Mouse (Mus musculus) ES-E14 (cell line): ENCODE data around the gene T2. TPM values are rescaled to one million over a fixed set of nuclear protein-coding genes. Genes with fewer than 3 reads are reported as not detected.
A peak's percentile ranks its signal among the peaks of the same experiment; 100 is the strongest.

Experiments used
- DNase-seq: peaks from one replicate; pipeline ENCODE4 v3.0.0-alpha.2; 2013; ENCODE audit warnings: low read depth, low spot score
- H3K27ac ChIP-seq: 2 replicates; pipeline ENCODE4 v1.5.1; 2012; ENCODE audit warnings: low read depth, mild to moderate bottlenecking, low read length, moderate library complexity, mixed read lengths; ENCODE audit not compliant: poor library complexity, insufficient read depth, severe bottlenecking
- H3K36me3 ChIP-seq: 2 replicates; pipeline ENCODE4 v1.6.1; 2012; ENCODE audit warnings: mild to moderate bottlenecking, low read length, moderate library complexity, mixed read lengths; ENCODE audit not compliant: control insufficient read depth, poor library complexity, insufficient read depth, severe bottlenecking
- H3K4me1 ChIP-seq, 2 experiments: fragments of 150-350 bp in 1 of 2; sonication (generic) in 1 of 2; 2 replicates each; pipeline ENCODE4 v1.6.1; 2012; ENCODE audit warnings: low read length in 2 of 2, mild to moderate bottlenecking in 1 of 2, mixed read lengths in 1 of 2; ENCODE audit not compliant: control insufficient read depth in 2 of 2, insufficient read depth in 2 of 2, poor library complexity in 1 of 2
- H3K4me3 ChIP-seq, 2 experiments: fragments of 150-350 bp in 1 of 2; sonication (generic) in 1 of 2; 2 replicates each; pipeline ENCODE4 v1.5.1; 2012; ENCODE audit warnings: low read length in 2 of 2, low read depth in 1 of 2, mild to moderate bottlenecking in 1 of 2, mixed read lengths in 1 of 2; ENCODE audit not compliant: insufficient read depth in 1 of 2, poor library complexity in 1 of 2, severe bottlenecking in 1 of 2
- H3K9ac ChIP-seq: 2 replicates; pipeline ENCODE4 v1.6.1; 2012; ENCODE audit warnings: low read depth, mild to moderate bottlenecking, low read length, mixed read lengths; ENCODE audit not compliant: poor library complexity, insufficient read depth, severe bottlenecking
- H3K9me3 ChIP-seq: fragments of 150-350 bp; sonication (generic); 2 replicates; pipeline ENCODE4 v1.6.1; 2012; ENCODE audit warnings: low read depth, mild to moderate bottlenecking, low read length; ENCODE audit not compliant: control insufficient read depth, insufficient read depth
- CHD2 ChIP-seq: IDR thresholded peaks from 2 replicates; pipeline ENCODE4 v1.6.1; 2014; ENCODE audit warnings: mild to moderate bottlenecking, low read depth, low read length, inconsistent platforms
- HCFC1 ChIP-seq: IDR thresholded peaks from 2 replicates; pipeline ENCODE4 v1.6.1; 2012; ENCODE audit warnings: low read length, inconsistent platforms, borderline replicate concordance; ENCODE audit not compliant: insufficient read depth
- MAFK ChIP-seq: IDR thresholded peaks from 2 replicates; pipeline ENCODE4 v1.6.1; 2014; ENCODE audit warnings: mild to moderate bottlenecking, low read depth, low read length, inconsistent platforms; ENCODE audit not compliant: insufficient read depth
- ZC3H11A ChIP-seq: IDR thresholded peaks from 2 replicates; pipeline ENCODE4 v1.6.1; 2012; ENCODE audit warnings: low read depth, mild to moderate bottlenecking, inconsistent platforms, low read length, borderline replicate concordance
- ZNF384 ChIP-seq: IDR thresholded peaks from 2 replicates; pipeline ENCODE4 v1.6.1; 2012; ENCODE audit warnings: low read depth, low read length, inconsistent platforms
- in situ Hi-C, 2 experiments: fragments of 600-800 bp; cut with MboI; formaldehyde crosslinking; loops; one replicate each; pipeline ENCODE4 v1.15.1; 2025; ENCODE audit warnings: low sequenced_read_pairs in 2 of 2, inconsistent platforms in 1 of 2; ENCODE audit not compliant: unreplicated experiment in 2 of 2
- total RNA-seq: library from RNA; depleted of rRNA; stranded (reverse); fragments of 300-350 nt; gene quantifications from 2 replicates; pipeline ENCODE4 v1.2.3, GENCODE M21; 2012

The T2 gene
- total RNA-seq, 1 experiment: 0.18 TPM

GRCm38 (mm10) chr17:8339666-8340374, 16.0 kb upstream of the T2 start:
- Histone ChIP-seq H3K36me3 (no peaks in the 10 kb centered on the region), H3K27ac (no peak overlapping the region), H3K4me1 (peaks cover 0 to 5% of the 10 kb centered on the region in 2 experiments; a peak in 1 of 4 replicates), H3K9ac (no peak overlapping the region), H3K9me3 (no peaks in the 10 kb centered on the region), H3K4me3 (peak overlapping the region in 1 of 2 experiments; percentile 75; a peak in 1 of 4 replicates)
- in situ Hi-C loops: no loop called here
- no peak for DNase-seq
- TF ChIP-seq HCFC1 (no peak), MAFK (no peak)

- Histone ChIP-seq H3K36me3 (no peaks in the 10 kb centered on the region), H3K9ac (peak overlapping the region; percentile 40), H3K4me1 (peaks cover 0 to 5% of the 10 kb centered on the region in 2 experiments; a peak in 1 of 4 replicates), H3K9me3 (no peaks in the 10 kb centered on the region), H3K27ac (no peak overlapping the region), H3K4me3 (peak overlapping the region; percentile 62 to 75)
- no peak for DNase-seq
- TF ChIP-seq HCFC1: no peak
- no peak for TF ChIP-seq MAFK
- no peak for TF ChIP-seq ZNF384
- TF ChIP-seq CHD2: no peak
- TF ChIP-seq ZC3H11A: no peak
- in situ Hi-C loops: no loop called here
Measured at GRCm38 (mm10) chr17:8340407-8341359, 15.1 kb upstream of the T2 start.

GRCm38 (mm10) chr17:8341360-8341963, 14.3 kb upstream of the T2 start:
- Histone ChIP-seq H3K36me3 (no peaks in the 10 kb centered on the region), H3K4me3 (peak overlapping the region; percentile 62 to 75), H3K9ac (peak overlapping the region; percentile 40), H3K27ac (no peak overlapping the region), H3K4me1 (peaks cover 0 to 5% of the 10 kb centered on the region in 2 experiments; a peak in 1 of 4 replicates), H3K9me3 (no peaks in the 10 kb centered on the region)
- in situ Hi-C loops: no loop called here
- TF ChIP-seq CHD2 (no peak), ZC3H11A (no peak), HCFC1 (no peak), MAFK (no peak), ZNF384 (no peak)
- no peak for DNase-seq

GRCm38 (mm10) chr17:8342706-8343105, 13.1 kb upstream of the T2 start:
- TF ChIP-seq CHD2 (no peak), ZNF384 (no peak), HCFC1 (no peak), ZC3H11A (no peak), MAFK (no peak)
- Histone ChIP-seq H3K9me3 (no peaks in the 10 kb centered on the region), H3K9ac (no peak overlapping the region), H3K27ac (no peak overlapping the region), H3K4me1 (peaks cover 0 to 5% of the 10 kb centered on the region in 2 experiments; a peak in 1 of 4 replicates), H3K36me3 (no peaks in the 10 kb centered on the region), H3K4me3 (no peak overlapping the region)
- no peak for DNase-seq
- in situ Hi-C loops: no loop called here
